Mouse (Mus musculus) ES-E14 (cell line): ENCODE data around the gene Nat8f4. TPM values are rescaled to one million over a fixed set of nuclear protein-coding genes. Genes with fewer than 3 reads are reported as not detected.
"Not testable (repeated sequence)": the region's sequence is repeated elsewhere in the genome, so short reads cannot be mapped to it uniquely, and the experiment has no call there.

Experiments
- DNase-seq: peaks from one replicate; pipeline ENCODE4 v3.0.0-alpha.2; 2013; ENCODE audit warnings: low read depth, low spot score
- H3K27ac ChIP-seq: 2 replicates; pipeline ENCODE4 v1.5.1; 2012; ENCODE audit warnings: low read depth, mild to moderate bottlenecking, low read length, moderate library complexity, mixed read lengths; ENCODE audit not compliant: poor library complexity, insufficient read depth, severe bottlenecking
- H3K36me3 ChIP-seq: 2 replicates; pipeline ENCODE4 v1.6.1; 2012; ENCODE audit warnings: mild to moderate bottlenecking, low read length, moderate library complexity, mixed read lengths; ENCODE audit not compliant: control insufficient read depth, poor library complexity, insufficient read depth, severe bottlenecking
- H3K4me1 ChIP-seq, 2 experiments: fragments of 150-350 bp in 1 of 2; sonication (generic) in 1 of 2; 2 replicates each; pipeline ENCODE4 v1.6.1; 2012; ENCODE audit warnings: low read length in 2 of 2, mild to moderate bottlenecking in 1 of 2, mixed read lengths in 1 of 2; ENCODE audit not compliant: control insufficient read depth in 2 of 2, insufficient read depth in 2 of 2, poor library complexity in 1 of 2
- H3K4me3 ChIP-seq, 2 experiments: fragments of 150-350 bp in 1 of 2; sonication (generic) in 1 of 2; 2 replicates each; pipeline ENCODE4 v1.5.1; 2012; ENCODE audit warnings: low read length in 2 of 2, low read depth in 1 of 2, mild to moderate bottlenecking in 1 of 2, mixed read lengths in 1 of 2; ENCODE audit not compliant: insufficient read depth in 1 of 2, poor library complexity in 1 of 2, severe bottlenecking in 1 of 2
- H3K9ac ChIP-seq: 2 replicates; pipeline ENCODE4 v1.6.1; 2012; ENCODE audit warnings: low read depth, mild to moderate bottlenecking, low read length, mixed read lengths; ENCODE audit not compliant: poor library complexity, insufficient read depth, severe bottlenecking
- H3K9me3 ChIP-seq: fragments of 150-350 bp; sonication (generic); 2 replicates; pipeline ENCODE4 v1.6.1; 2012; ENCODE audit warnings: low read depth, mild to moderate bottlenecking, low read length; ENCODE audit not compliant: control insufficient read depth, insufficient read depth
- CHD2 ChIP-seq: IDR thresholded peaks from 2 replicates; pipeline ENCODE4 v1.6.1; 2014; ENCODE audit warnings: mild to moderate bottlenecking, low read depth, low read length, inconsistent platforms
- HCFC1 ChIP-seq: IDR thresholded peaks from 2 replicates; pipeline ENCODE4 v1.6.1; 2012; ENCODE audit warnings: low read length, inconsistent platforms, borderline replicate concordance; ENCODE audit not compliant: insufficient read depth
- MAFK ChIP-seq: IDR thresholded peaks from 2 replicates; pipeline ENCODE4 v1.6.1; 2014; ENCODE audit warnings: mild to moderate bottlenecking, low read depth, low read length, inconsistent platforms; ENCODE audit not compliant: insufficient read depth
- ZC3H11A ChIP-seq: IDR thresholded peaks from 2 replicates; pipeline ENCODE4 v1.6.1; 2012; ENCODE audit warnings: low read depth, mild to moderate bottlenecking, inconsistent platforms, low read length, borderline replicate concordance
- ZNF384 ChIP-seq: IDR thresholded peaks from 2 replicates; pipeline ENCODE4 v1.6.1; 2012; ENCODE audit warnings: low read depth, low read length, inconsistent platforms
- in situ Hi-C, 2 experiments: fragments of 600-800 bp; cut with MboI; formaldehyde crosslinking; loops; one replicate each; pipeline ENCODE4 v1.15.1; 2025; ENCODE audit warnings: low sequenced_read_pairs in 2 of 2, inconsistent platforms in 1 of 2; ENCODE audit not compliant: unreplicated experiment in 2 of 2
- total RNA-seq: library from RNA; depleted of rRNA; stranded (reverse); fragments of 300-350 nt; gene quantifications from 2 replicates; pipeline ENCODE4 v1.2.3, GENCODE M21; 2012

Gene Nat8f4
- total RNA-seq, 1 experiment: 6.0 TPM

DNA sequence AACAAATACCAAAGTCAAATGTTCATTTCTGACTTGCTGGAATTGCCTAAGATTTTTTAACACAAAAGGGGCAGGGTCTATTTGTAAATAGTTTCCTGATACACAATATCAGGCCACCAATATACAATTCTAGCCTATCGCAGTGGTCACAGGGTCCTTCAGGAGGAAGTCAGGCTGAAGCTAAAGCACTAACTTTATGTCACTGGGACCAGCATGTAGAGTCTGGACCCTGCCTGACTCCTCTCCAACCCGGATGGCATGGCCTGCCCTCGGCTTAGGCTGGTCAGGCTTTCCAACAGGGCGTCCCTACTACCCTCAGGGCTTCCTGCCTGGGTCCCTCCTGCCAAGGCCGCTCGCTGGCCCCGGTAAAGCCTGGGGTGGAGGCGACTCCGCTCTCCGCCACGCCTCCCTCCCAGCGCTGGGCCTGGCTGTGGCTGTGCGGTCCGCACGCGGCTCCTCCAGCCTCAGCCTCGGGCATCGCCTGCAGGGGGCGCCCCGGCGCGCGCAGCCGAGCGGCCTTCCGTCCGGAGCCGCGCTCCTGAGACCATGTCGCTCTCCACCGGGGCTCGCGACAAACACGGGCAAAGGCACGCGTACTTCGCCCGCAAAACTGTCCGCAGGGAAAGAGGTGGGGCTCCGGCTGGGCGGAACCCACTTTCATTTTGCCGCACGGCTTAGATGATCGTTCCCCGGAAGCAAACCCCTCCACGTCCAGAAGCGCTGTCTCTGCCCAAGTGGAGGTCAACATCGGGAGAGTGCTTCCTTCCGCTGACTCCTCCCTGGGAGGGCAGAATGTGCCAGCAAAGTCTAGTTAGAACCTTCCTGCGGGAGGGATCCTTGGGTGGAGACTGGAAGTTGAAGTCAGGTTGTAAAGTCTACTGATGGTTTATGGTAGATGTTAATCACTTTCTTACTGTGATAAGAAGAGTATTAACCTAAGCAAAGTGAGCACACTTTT lies 32.1 kb upstream of the Nat8f4 start:
- H3K9ac ChIP-seq: peak overlapping the region; percentile 77
- DNase-seq: peak; percentile 41
- TF ChIP-seq HCFC1: 0 out of 2 replicates have a peak, but pooled peaks have one; percentile 19
- H3K9me3 ChIP-seq, in situ Hi-C loops, H3K4me1 ChIP-seq, H3K27ac ChIP-seq, H3K36me3 ChIP-seq: not testable (repeated sequence)
- peak overlapping the region; percentile 69 to 89 for H3K4me3 ChIP-seq

DNA sequence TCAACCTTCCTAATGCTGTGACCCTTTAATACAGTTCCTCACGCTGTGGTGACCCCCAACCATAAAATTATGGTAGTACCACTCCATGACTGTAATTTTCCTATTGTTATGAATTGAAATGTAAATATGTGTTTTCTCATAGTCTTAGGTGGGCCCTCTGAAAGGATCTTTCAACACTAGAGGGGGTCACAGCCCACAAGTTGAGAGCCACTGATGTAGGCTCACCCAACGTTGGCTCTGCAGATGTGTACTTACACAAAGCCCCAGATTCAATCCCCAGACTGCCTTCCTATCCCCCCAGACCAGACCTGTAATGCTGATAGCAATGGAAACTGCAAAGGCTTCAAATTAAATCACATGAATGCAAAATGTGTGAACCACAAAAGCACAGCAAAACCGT lies 31.0 kb upstream of the Nat8f4 start:
- Histone ChIP-seq H3K27ac (no peak overlapping the region), H3K9me3 (no peaks in the 10 kb centered on the region), H3K4me3 (no peak overlapping the region), H3K9ac (no peak overlapping the region), H3K36me3 (no peaks in the 10 kb centered on the region), H3K4me1 (0 out of 4 replicates have a peak, but pooled peaks cover 0 to 1% of the 10 kb centered on the region in 2 experiments)
- DNase-seq: no peak
- in situ Hi-C loops: no loop called here
- TF ChIP-seq MAFK (no peak), CHD2 (no peak), HCFC1 (no peak), ZNF384 (no peak), ZC3H11A (no peak)

DNA sequence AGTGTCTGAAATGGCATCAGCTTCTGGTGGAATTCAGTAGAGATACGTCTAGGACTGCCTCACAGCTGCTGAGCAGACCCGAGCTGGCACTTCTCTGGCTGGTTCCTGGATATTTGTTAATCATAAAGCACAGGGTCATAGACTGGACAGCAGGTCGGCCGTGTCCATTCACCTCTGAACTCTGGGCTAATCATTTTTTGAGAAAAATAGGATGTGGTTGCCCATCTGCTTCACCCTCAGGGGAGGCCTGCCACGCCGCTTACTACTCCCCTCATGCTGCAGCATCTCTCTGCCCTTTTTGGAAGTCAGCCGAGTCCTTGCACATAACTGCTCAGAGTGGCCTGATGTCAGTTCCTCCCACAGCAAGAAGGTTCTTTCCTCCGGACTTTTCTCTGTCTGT lies 29.4 kb upstream of the Nat8f4 start:
- Histone ChIP-seq H3K9ac (no peak overlapping the region), H3K4me3 (no peak overlapping the region), H3K27ac (no peak overlapping the region), H3K9me3 (no peaks in the 10 kb centered on the region), H3K36me3 (peaks cover 5% of the 10 kb centered on the region), H3K4me1 (0 out of 4 replicates have a peak, but pooled peaks cover 0 to 1% of the 10 kb centered on the region in 2 experiments)
- in situ Hi-C loops: no loop called here
- TF ChIP-seq HCFC1 (no peak), ZNF384 (no peak), MAFK (no peak), ZC3H11A (no peak), CHD2 (no peak)
- no peak for DNase-seq

DNA sequence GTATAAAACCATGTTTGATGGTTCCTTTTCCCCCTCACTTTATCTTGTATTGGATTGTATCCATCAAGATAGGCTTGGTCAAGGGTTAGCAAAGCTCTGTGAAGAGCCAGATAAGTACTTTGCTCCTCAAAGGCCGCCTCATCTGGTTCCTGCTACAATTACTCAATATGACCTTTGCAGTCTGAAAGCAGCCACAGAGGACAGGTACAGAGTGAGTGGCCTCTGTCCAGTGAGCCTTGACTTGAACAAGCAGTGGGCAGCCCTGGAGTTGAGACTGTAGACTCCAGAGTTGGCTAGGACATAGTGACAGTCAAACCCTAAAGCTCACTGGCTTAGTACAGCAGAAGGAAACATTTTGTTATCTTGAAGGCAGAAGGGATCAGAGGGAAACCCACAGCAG lies 24.6 kb upstream of the Nat8f4 start:
- DNase-seq: no peak
- in situ Hi-C loops: no loop called here
- TF ChIP-seq MAFK (no peak), ZNF384 (no peak), HCFC1 (no peak), ZC3H11A (no peak), CHD2 (no peak)
- H3K36me3 ChIP-seq: peaks cover 16% of the 10 kb centered on the region
- H3K4me3 ChIP-seq: no peak overlapping the region
- H3K9me3 ChIP-seq: no peaks in the 10 kb centered on the region
- H3K9ac ChIP-seq: no peak overlapping the region
- no peaks in the 10 kb centered on the region for H3K4me1 ChIP-seq
- no peak overlapping the region for H3K27ac ChIP-seq
